ENCODE assay signal across 13 mouse cellular contexts in the genomic region with DNA sequence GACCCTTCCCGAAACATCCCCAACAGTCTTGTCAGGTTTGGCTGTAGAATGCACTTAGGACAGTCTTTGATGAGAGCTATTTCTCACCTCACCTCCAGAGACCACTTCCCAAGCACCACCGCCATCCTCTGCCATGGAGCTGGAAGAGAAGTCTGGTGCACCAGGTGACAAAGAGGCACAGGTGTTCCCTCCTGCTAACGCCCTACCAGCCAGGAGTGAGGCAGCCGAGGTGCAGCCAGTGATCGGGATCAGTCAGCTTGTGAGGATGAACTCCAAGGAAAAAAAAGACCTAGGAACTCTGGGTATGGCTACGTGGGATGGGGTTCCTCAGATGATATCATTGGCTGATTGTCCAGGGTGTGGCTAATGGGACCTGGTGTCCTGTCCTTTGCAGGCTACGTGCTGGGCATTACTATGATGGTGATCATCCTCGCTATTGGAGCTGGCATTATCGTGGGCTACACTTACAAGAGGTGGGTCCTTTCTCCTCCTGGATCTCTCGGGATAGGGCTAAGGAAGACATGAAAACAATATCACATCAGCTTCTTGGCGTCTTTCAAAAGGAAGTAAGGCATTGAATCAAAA. TPM values are rescaled to one million over a fixed set of nuclear protein-coding genes. Genes with fewer than 3 reads are reported as not detected.
A peak's percentile ranks its signal among the peaks of the same experiment; 100 is the strongest.
DNase-seq lines count a peak whose midpoint lies in the region; ATAC-seq and TF ChIP-seq lines count a peak whose summit lies in the region.
"Had no signal": no experiment of that assay in that cellular context is flagged by ENCODE, and none has a peak within 500 bp of the region (broad histone marks: within the 10 kb centered on the region; RNA-seq: fewer than 3 reads in every experiment).

No protein-coding gene starts in this region.

- H3K27ac ChIP-seq in heart, embryonic 15.5 days: peak overlapping the region; percentile 88; the same call in 1 of the 2 replicates
- no peak overlapping the region for H3K27ac ChIP-seq in heart, embryonic 10.5 days
- 0 out of 2 replicates have a peak overlapping the region, but pooled peaks have one; percentile 14 for H3K27ac ChIP-seq in limb, embryonic 15.5 days
- no peak overlapping the region for H3K27ac ChIP-seq in limb, embryonic 10.5 days
- H3K27ac ChIP-seq in ES-Bruce4 (ENCODE audit: insufficient read depth, low read length): peak overlapping the region; percentile 51; the same call in 1 of the 2 replicates
- peak overlapping the region; percentile 76 for H3K27ac ChIP-seq in brown adipose tissue, adult 24 weeks (replicated peaks; ENCODE audit: low read depth, low read length)
- H3K27ac ChIP-seq in liver, embryonic 11.5 days (ENCODE audit: low read depth, low read length): no peak overlapping the region
- H3K27ac ChIP-seq: liver, embryonic 13.5 days had no signal

- no peak for ATAC-seq in heart, embryonic 15.5 days (replicated peaks; ENCODE audit: insufficient number of reproducible peaks, insufficient read depth, low FRiP score, low read depth)
- no peak for ATAC-seq in limb, embryonic 15.5 days (ENCODE audit: insufficient number of reproducible peaks, low FRiP score, low TSS enrichment, low read depth)
- ATAC-seq in liver, embryonic 11.5 days (replicated peaks; ENCODE audit: low FRiP score): no peak

- TF ChIP-seq EP300 in ES-Bruce4 (IDR thresholded peaks at IDR 0.05; ENCODE audit: insufficient read depth, low read depth, low read length): no peak

- H3K27me3 ChIP-seq in heart, embryonic 15.5 days: no peaks in the 10 kb centered on the region
- no peaks in the 10 kb centered on the region for H3K27me3 ChIP-seq in heart, embryonic 10.5 days (ENCODE audit: insufficient read depth, poor library complexity, severe bottlenecking)
- no peaks in the 10 kb centered on the region for H3K27me3 ChIP-seq in limb, embryonic 15.5 days
- H3K27me3 ChIP-seq in limb, embryonic 10.5 days (ENCODE audit: low read depth, poor library complexity, severe bottlenecking): peaks cover 27% of the 10 kb centered on the region
- no peaks in the 10 kb centered on the region for H3K27me3 ChIP-seq in ES-Bruce4 (ENCODE audit: control insufficient read depth, insufficient read depth, low read length, poor library complexity, severe bottlenecking)
- H3K27me3 ChIP-seq in liver, embryonic 11.5 days (replicated peaks; ENCODE audit: control insufficient read depth, insufficient read depth, low read length): no peaks in the 10 kb centered on the region; the same call in 1 of the 2 replicates

- peaks cover 70% of the 10 kb centered on the region for H3K4me1 ChIP-seq in heart, embryonic 15.5 days (replicated peaks)
- peaks cover 72% of the 10 kb centered on the region for H3K4me1 ChIP-seq in heart, embryonic 10.5 days
- peaks cover 61% of the 10 kb centered on the region for H3K4me1 ChIP-seq in limb, embryonic 15.5 days
- peaks cover 62% of the 10 kb centered on the region for H3K4me1 ChIP-seq in limb, embryonic 10.5 days
- peaks cover 10% of the 10 kb centered on the region for H3K4me1 ChIP-seq in ES-Bruce4 (ENCODE audit: control insufficient read depth, insufficient read depth, low read length)
- H3K4me1 ChIP-seq in brown adipose tissue, adult 24 weeks (ENCODE audit: control insufficient read depth, insufficient read depth, insufficient read length, low read length): peaks cover 37% of the 10 kb centered on the region
- peaks cover 26% of the 10 kb centered on the region for H3K4me1 ChIP-seq in liver, embryonic 11.5 days (replicated peaks; ENCODE audit: control insufficient read depth, insufficient read depth, low read length)

- H3K9me3 ChIP-seq in heart, embryonic 15.5 days (replicated peaks): no peaks in the 10 kb centered on the region
- no peaks in the 10 kb centered on the region for H3K9me3 ChIP-seq in heart, embryonic 10.5 days
- H3K9me3 ChIP-seq in limb, embryonic 15.5 days: no peaks in the 10 kb centered on the region
- no peaks in the 10 kb centered on the region for H3K9me3 ChIP-seq in limb, embryonic 10.5 days (replicated peaks)
- H3K9me3 ChIP-seq in ES-Bruce4 (replicated peaks; ENCODE audit: control insufficient read depth, insufficient read depth, low read length, poor library complexity, severe bottlenecking): no peaks in the 10 kb centered on the region
- H3K9me3 ChIP-seq in liver, embryonic 11.5 days (ENCODE audit: control insufficient read depth, low read length): no peaks in the 10 kb centered on the region
- H3K9me3 ChIP-seq: liver, embryonic 13.5 days had no signal

- no peak for TF ChIP-seq POLR2A in ES-Bruce4 (IDR thresholded peaks at IDR 0.05; ENCODE audit: insufficient read depth, low read length)

- peak overlapping the region; percentile 99; the same call in 1 of the 2 replicates for H3K4me2 ChIP-seq in heart, embryonic 15.5 days
- H3K4me2 ChIP-seq in limb, embryonic 15.5 days: no peak overlapping the region
- H3K4me2 ChIP-seq in liver, embryonic 11.5 days: no peak overlapping the region

- WGBS in heart, embryonic 15.5 days: 89% methylated on average over 11 of the region's 11 CpGs
- WGBS in heart, embryonic 10.5 days: 81% methylated on average over 11 of the region's 11 CpGs
- 84% methylated on average over 11 of the region's 11 CpGs for WGBS in limb, embryonic 15.5 days
- WGBS in limb, embryonic 10.5 days: 86% methylated on average over 11 of the region's 11 CpGs
- 82% methylated on average over 11 of the region's 11 CpGs for WGBS in liver, embryonic 11.5 days

- no peak for TF ChIP-seq CTCF in ES-Bruce4 (IDR thresholded peaks at IDR 0.05; ENCODE audit: low read depth, low read length)

- no peak overlapping the region for H3K4me3 ChIP-seq in heart, embryonic 15.5 days
- no peak overlapping the region for H3K4me3 ChIP-seq in heart, embryonic 10.5 days
- no peak overlapping the region for H3K4me3 ChIP-seq in limb, embryonic 15.5 days
- H3K4me3 ChIP-seq in limb, embryonic 10.5 days: no peak overlapping the region
- H3K4me3 ChIP-seq in ES-Bruce4 (ENCODE audit: low read depth, low read length): no peak overlapping the region
- no peak overlapping the region for H3K4me3 ChIP-seq in brown adipose tissue, adult 24 weeks (ENCODE audit: insufficient read depth, low read depth, low read length)
- no peak overlapping the region for H3K4me3 ChIP-seq in liver, embryonic 11.5 days (ENCODE audit: low read depth, low read length)
- H3K4me3 ChIP-seq: erythroblast, embryonic 14.5 days had no signal

- DNase-seq in heart, embryonic 10.5 days (ENCODE audit: low spot score): no peak
- DNase-seq in limb, embryonic 10.5 days (ENCODE audit: low spot score): no peak
- DNase-seq in liver, embryonic 11.5 days (ENCODE audit: low spot score): no peak
- DNase-seq: adrenal gland, postnatal 10 days; embryo, embryonic 11 days; liver, embryonic 13.5 days; lung, postnatal 10 days; midbrain, embryonic 14.5 days had no signal

- H3K9ac ChIP-seq in heart, embryonic 15.5 days: no peak overlapping the region
- H3K9ac ChIP-seq in limb, embryonic 15.5 days: no peak overlapping the region
- H3K9ac ChIP-seq in ES-Bruce4 (ENCODE audit: low read depth, poor library complexity, severe bottlenecking): 0 out of 2 replicates have a peak overlapping the region, but pooled peaks have one; percentile 14
- H3K9ac ChIP-seq in liver, embryonic 11.5 days (ENCODE audit: low read depth, low read length): no peak overlapping the region
- H3K9ac ChIP-seq: liver, embryonic 13.5 days had no signal

- H3K36me3 ChIP-seq in heart, embryonic 15.5 days: peaks cover 11% of the 10 kb centered on the region
- peaks cover 3% of the 10 kb centered on the region; the same call in 1 of the 2 replicates for H3K36me3 ChIP-seq in heart, embryonic 10.5 days
- H3K36me3 ChIP-seq in limb, embryonic 15.5 days: peaks cover 5% of the 10 kb centered on the region; the same call in 1 of the 2 replicates
- H3K36me3 ChIP-seq in limb, embryonic 10.5 days: no peaks in the 10 kb centered on the region
- no peaks in the 10 kb centered on the region for H3K36me3 ChIP-seq in ES-Bruce4 (ENCODE audit: control insufficient read depth, insufficient read depth, low read length, poor library complexity, severe bottlenecking)
- no peaks in the 10 kb centered on the region for H3K36me3 ChIP-seq in liver, embryonic 11.5 days (ENCODE audit: control insufficient read depth, insufficient read depth, low read length)
- H3K36me3 ChIP-seq: liver, embryonic 13.5 days had no signal

RNA-seq across cellular contexts. Expression of gene Pik3ip1, which starts 3.0 kb away (rescaled TPM):
- 35.1 and 36.1 TPM in 2 replicates for polyA plus RNA-seq in heart, embryonic 15.5 days (2015; fragmentation: Nextera tagmentation; extraction: Ambion mirVana)
- polyA plus RNA-seq in heart, embryonic 10.5 days (2016; fragmentation: Nextera tagmentation; extraction: Ambion mirVana): 7.9 and 9.5 TPM in 2 replicates
- polyA plus RNA-seq in limb, embryonic 15.5 days (2015; fragmentation: Nextera tagmentation; extraction: Ambion mirVana): 15.6 and 17.9 TPM in 2 replicates
- 5.9 and 8.5 TPM in 2 replicates for polyA plus RNA-seq in limb, embryonic 10.5 days (2016; fragmentation: Nextera tagmentation; extraction: Ambion mirVana)
- polyA plus RNA-seq in ES-Bruce4 (2011; ENCODE audit: insufficient read depth, insufficient read length, low read depth, missing spikeins): 17.0 TPM in 2 replicates
- 1.4 and 3.8 TPM in 2 replicates for polyA plus RNA-seq in brown adipose tissue, adult 24 weeks (2012; ENCODE audit: insufficient read depth, insufficient read length, missing spikeins)
- 3.5 and 3.8 TPM in 2 replicates for polyA plus RNA-seq in liver, embryonic 11.5 days (2014; fragmentation: Nextera tagmentation; extraction: Ambion mirVana)

RNA-seq across cellular contexts. Expression of gene Patz1, which starts 44.5 kb away (rescaled TPM):
- 20.0 and 32.0 TPM in 2 replicates for polyA plus RNA-seq in heart, embryonic 15.5 days (2015; fragmentation: Nextera tagmentation; extraction: Ambion mirVana)
- polyA plus RNA-seq in heart, embryonic 10.5 days (2016; fragmentation: Nextera tagmentation; extraction: Ambion mirVana): 32.0 and 49.1 TPM in 2 replicates
- 28.4 and 32.3 TPM in 2 replicates for polyA plus RNA-seq in limb, embryonic 15.5 days (2015; fragmentation: Nextera tagmentation; extraction: Ambion mirVana)
- 80.2 and 81.7 TPM in 2 replicates for polyA plus RNA-seq in limb, embryonic 10.5 days (2016; fragmentation: Nextera tagmentation; extraction: Ambion mirVana)
- polyA plus RNA-seq in ES-Bruce4 (2011; ENCODE audit: insufficient read depth, insufficient read length, low read depth, missing spikeins): 55.6 and 62.5 TPM in 2 replicates
- 2.0 and 4.0 TPM in 2 replicates for polyA plus RNA-seq in brown adipose tissue, adult 24 weeks (2012; ENCODE audit: insufficient read depth, insufficient read length, missing spikeins)
- 42.8 and 44.2 TPM in 2 replicates for polyA plus RNA-seq in liver, embryonic 11.5 days (2014; fragmentation: Nextera tagmentation; extraction: Ambion mirVana)

Comparison
In these comparisons a context has a peak if more than half of its experiments do, and no peak if none do; other contexts are left out.
1. H3K27ac ChIP-seq: peak in heart, embryonic 15.5 days (single experiment), limb, embryonic 15.5 days (single experiment), ES-Bruce4 (single experiment) and brown adipose tissue, adult 24 weeks (single experiment); none in heart, embryonic 10.5 days (single experiment), limb, embryonic 10.5 days (single experiment) and liver, embryonic 11.5 days (single experiment).